Mouse (Mus musculus) liver, postnatal 0 days (tissue): ENCODE data around the gene Rapgef2. TPM values are rescaled to one million over a fixed set of nuclear protein-coding genes. Genes with fewer than 3 reads are reported as not detected.

Source experiments
- ATAC-seq: fragments of 200-750 bp; cut with Nextera tagmentation; 2 replicates; pipeline ENCODE4 v1.8.0; 2017; ENCODE audit warnings: mild to moderate bottlenecking, moderate library complexity
- DNase-seq: peaks from one replicate; pipeline ENCODE4 v3.0.0-alpha.2; 2016
- H3K27ac ChIP-seq: fragments of 300-500 bp; sonication (generic); 2 replicates; pipeline ENCODE4 v1.5.1; 2014; ENCODE audit warnings: antibody characterized with exemption, moderate library complexity, mild to moderate bottlenecking, low read depth
- H3K27me3 ChIP-seq: fragments of 300-500 bp; sonication (generic); 2 replicates; pipeline ENCODE4 v1.6.1; 2014; ENCODE audit warnings: low read length, control low read depth, mixed read lengths; ENCODE audit not compliant: insufficient read depth
- H3K36me3 ChIP-seq: fragments of 300-500 bp; sonication (generic); replicated peaks from 2 replicates; pipeline ENCODE4 v1.6.1; 2014; ENCODE audit warnings: mild to moderate bottlenecking, control low read depth, low read length, moderate library complexity, mixed read lengths; ENCODE audit not compliant: insufficient read depth
- H3K4me1 ChIP-seq: fragments of 300-500 bp; sonication (generic); 2 replicates; pipeline ENCODE4 v1.6.1; 2014; ENCODE audit warnings: antibody characterized with exemption, mild to moderate bottlenecking, control low read depth; ENCODE audit not compliant: insufficient read depth
- H3K4me2 ChIP-seq: fragments of 300-500 bp; sonication (generic); 2 replicates; pipeline ENCODE4 v1.6.1; 2014; ENCODE audit warnings: low read depth, mild to moderate bottlenecking, low read length, moderate library complexity, mixed read lengths
- H3K4me3 ChIP-seq: fragments of 300-500 bp; sonication (generic); 2 replicates; pipeline ENCODE4 v1.5.1; 2014; ENCODE audit warnings: low read depth, low read length
- H3K9ac ChIP-seq: fragments of 300-500 bp; sonication (generic); replicated peaks from 2 replicates; pipeline ENCODE4 v1.6.1; 2014; ENCODE audit warnings: mild to moderate bottlenecking, moderate library complexity
- H3K9me3 ChIP-seq: fragments of 300-500 bp; sonication (generic); 2 replicates; pipeline ENCODE4 v1.6.1; 2016; ENCODE audit warnings: mild to moderate bottlenecking, control low read depth, low read length, mixed read lengths
- CTCF ChIP-seq: sonication (generic); IDR thresholded peaks from 2 replicates; pipeline ENCODE4 v1.5.1; 2016; ENCODE audit warnings: antibody characterized with exemption, low read depth
- EP300 ChIP-seq: IDR thresholded peaks from 2 replicates; pipeline ENCODE4 v1.6.1; 2016; ENCODE audit warnings: antibody characterized with exemption, low read depth, mild to moderate bottlenecking
- WGBS: fragments of 180-500 bp; shearing (Covaris S2); extraction: QIAGEN DNeasy Blood & Tissue Kit; methylation state at CpG from one replicate; pipeline ENCODE4 v1.1.7; 2014; ENCODE audit not compliant: insufficient replicate concordance; 5-methylcytosine and 5-hydroxymethylcytosine counted together
- polyA plus RNA-seq: library from polyadenylated mRNA; unstranded; fragments of >200 nt; fragmentation: Nextera tagmentation; extraction: Ambion mirVana; gene quantifications from 2 replicates; pipeline ENCODE4 v1.2.1, GENCODE M21; 2015

Rapgef2 gene
- polyA plus RNA-seq, 1 experiment from 2014 or later = 1.8 TPM

DNA sequence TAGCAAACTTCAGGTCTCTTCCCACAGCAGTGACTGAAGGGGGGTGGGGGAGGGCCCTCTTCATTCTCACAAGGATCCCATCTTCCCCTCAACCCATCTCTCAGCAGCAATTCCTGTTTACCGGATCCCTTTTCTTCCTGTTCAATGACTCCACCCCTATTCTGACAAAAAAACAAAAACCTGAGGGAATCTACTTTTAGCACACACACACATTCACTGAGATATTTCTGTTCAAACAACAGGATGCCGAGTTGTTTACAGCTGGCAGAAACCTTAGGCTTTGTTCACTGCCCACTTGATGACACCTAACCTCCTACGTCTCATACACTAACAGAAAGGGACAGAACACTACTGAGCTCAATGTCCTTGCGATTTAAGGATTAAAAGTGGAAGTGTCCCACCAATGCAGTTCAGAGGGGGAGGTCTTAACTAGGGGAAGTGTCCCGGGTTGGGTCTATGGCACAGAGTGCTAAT is 33.4 kb downstream of the Rapgef2 start:
- Histone ChIP-seq H3K27me3 (no peaks in the 10 kb centered on the region), H3K27ac (peak overlapping the region; percentile 44; the same call in 1 of the 2 replicates), H3K4me1 (peaks cover 14% of the 10 kb centered on the region), H3K4me3 (no peak overlapping the region), H3K9ac (no peak overlapping the region), H3K4me2 (peak overlapping the region; percentile 34), H3K9me3 (no peaks in the 10 kb centered on the region), H3K36me3 (no peaks in the 10 kb centered on the region)
- WGBS = 18% methylated on average over 5 of the region's 5 CpGs
- TF ChIP-seq CTCF (no peak), EP300 (no peak)
- DNase-seq = no peak
- peak; percentile 55 for ATAC-seq

DNA sequence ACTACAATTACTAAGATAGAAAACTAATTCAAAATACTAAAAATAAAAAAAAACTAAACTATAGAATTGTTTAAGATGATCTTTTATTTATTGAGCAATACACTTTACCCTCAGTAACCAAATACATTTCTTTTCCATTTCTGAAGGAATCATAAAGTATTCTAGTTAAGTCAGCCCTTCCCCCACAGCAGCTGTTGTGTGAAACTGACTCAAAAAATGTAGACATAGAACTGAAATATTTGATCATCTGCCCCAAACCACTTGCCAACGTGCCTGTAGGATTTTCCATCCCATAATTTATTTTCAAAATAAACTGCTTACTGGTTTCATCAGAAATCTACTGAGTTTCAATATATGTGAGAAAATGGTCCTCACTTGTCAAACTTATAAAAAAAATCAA is 36.4 kb downstream of the Rapgef2 start:
- TF ChIP-seq EP300 (no peak), CTCF (no peak)
- Histone ChIP-seq H3K4me3 (no peak overlapping the region), H3K9ac (no peak overlapping the region), H3K9me3 (no peaks in the 10 kb centered on the region), H3K4me2 (no peak overlapping the region), H3K36me3 (no peaks in the 10 kb centered on the region), H3K4me1 (peaks cover 20% of the 10 kb centered on the region), H3K27me3 (no peaks in the 10 kb centered on the region), H3K27ac (no peak overlapping the region)
- WGBS = 62% methylated on average over 1 of the region's 1 CpGs
- DNase-seq (no peak), ATAC-seq (no peak)

DNA sequence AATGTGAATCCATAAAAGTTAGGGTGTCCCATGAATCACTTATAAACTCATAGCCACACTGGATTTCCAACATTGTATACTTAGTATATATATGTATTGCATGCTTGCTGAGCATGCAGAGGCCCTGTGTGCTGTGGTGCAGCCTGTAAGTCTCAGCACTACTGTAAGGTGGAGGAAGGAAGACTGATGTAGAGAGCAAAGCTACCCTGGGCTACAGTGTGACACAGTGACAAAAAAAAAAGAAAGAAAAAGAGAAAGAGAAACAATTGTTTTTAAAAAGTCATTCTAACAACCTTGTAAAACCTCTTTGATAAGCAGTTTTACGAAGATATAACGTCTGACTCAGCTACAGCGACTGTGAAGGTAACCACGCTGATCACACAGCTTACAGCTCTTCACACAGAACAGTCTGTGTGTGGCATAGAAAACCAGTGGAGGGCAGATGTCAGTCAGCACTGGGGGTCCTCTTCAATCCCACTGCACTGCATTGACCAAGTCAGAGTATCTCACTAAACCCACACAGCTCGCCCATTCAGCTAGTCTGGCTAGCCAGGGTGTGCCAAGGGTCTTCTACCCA is 37.6 kb downstream of the Rapgef2 start:
- WGBS = 61% methylated on average over 5 of the region's 5 CpGs
- Histone ChIP-seq H3K27ac (no peak overlapping the region), H3K9me3 (no peaks in the 10 kb centered on the region), H3K4me2 (no peak overlapping the region), H3K36me3 (no peaks in the 10 kb centered on the region), H3K4me1 (peaks cover 16% of the 10 kb centered on the region), H3K4me3 (no peak overlapping the region), H3K27me3 (no peaks in the 10 kb centered on the region), H3K9ac (no peak overlapping the region)
- ATAC-seq = no peak
- DNase-seq = no peak
- TF ChIP-seq EP300 (no peak), CTCF (no peak)

DNA sequence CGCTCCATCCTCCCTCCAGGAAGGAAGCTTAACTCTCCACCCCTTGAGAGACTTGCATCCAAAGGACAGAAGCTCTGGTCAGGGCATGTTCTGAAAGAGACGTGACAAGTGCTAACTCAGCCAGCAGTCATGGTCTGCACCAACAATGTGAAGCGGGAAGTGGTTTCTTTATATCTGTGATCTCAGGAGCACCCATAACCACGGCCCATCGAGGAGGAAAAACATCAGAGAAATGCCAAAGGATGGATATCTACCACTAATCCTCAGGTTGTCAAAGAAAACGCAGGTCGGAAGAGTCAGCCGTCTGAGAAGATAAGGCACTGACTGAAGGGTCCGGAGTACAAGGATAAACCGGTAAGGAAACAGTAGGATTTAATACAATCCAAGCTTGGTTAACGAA is 38.1 kb downstream of the Rapgef2 start:
- no peak for TF ChIP-seq EP300
- no peak for TF ChIP-seq CTCF
- DNase-seq (no peak), ATAC-seq (no peak)
- H3K27ac ChIP-seq = no peak overlapping the region
- H3K4me2 ChIP-seq = no peak overlapping the region
- no peak overlapping the region for H3K9ac ChIP-seq
- WGBS = 36% methylated on average over 11 of the region's 11 CpGs
- H3K4me1 ChIP-seq = peaks cover 12% of the 10 kb centered on the region
- no peak overlapping the region for H3K4me3 ChIP-seq
- no peaks in the 10 kb centered on the region for H3K9me3 ChIP-seq
- H3K27me3 ChIP-seq = no peaks in the 10 kb centered on the region
- no peaks in the 10 kb centered on the region for H3K36me3 ChIP-seq

DNA sequence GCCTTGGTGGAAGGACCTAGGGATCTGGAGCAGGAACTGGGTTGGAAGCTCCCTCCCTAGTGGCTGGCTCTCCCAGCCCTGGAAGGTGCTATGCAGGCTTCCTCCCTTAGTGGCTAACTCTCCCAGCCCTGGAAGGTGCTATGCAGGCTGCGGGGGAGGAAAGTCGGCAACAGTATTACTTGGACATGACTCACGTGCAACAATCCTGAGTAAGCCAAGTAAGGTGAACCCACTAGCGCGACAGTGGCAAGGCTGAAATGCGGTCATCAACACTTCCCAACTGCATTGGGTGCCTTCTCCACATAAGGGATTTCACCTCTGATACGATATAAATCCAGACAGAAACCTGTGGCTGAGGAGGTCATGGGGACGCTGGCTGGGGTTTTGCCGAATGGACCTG is 42.0 kb downstream of the Rapgef2 start:
- 68% methylated on average over 9 of the region's 9 CpGs for WGBS
- ATAC-seq (no peak), DNase-seq (no peak)

DNA sequence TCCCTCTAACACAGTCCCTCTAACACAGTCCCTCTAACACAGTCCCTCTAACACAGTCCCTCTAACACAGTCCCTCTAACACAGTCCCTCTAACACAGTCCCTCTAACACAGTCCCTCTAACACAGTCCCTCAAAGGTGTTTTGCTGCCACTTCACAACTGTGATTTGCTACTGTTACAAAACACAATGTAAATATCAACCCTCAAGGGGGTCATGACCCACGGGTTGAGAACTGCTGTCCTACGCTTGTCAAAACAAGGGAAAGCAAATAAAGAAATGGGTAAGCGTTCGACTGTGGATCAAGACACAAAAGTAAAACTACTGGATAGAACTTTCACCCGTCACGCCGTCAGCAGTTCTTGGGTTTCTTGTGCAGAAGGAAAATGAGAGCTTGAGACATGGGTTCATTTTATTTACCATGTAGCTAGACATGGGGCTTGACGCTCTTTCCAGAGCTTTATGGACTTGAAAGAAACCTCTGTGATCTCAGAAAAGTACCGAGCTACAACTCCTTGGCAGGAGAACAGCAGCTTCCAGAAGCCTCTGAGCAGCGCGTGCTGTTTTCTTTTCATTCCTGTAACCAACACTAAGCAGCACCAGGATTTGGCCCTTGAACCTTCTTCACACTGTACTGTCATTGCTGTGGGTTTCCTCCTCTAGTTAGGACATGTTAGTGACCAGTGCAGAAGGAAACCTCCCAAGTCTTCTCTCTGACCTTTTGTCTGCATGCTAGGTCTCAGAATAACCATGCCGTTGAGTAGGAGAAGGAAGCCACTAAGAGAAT is 43.2 kb downstream of the Rapgef2 start:
- H3K4me1 ChIP-seq = peaks cover 26% of the 10 kb centered on the region
- no peak for TF ChIP-seq EP300
- 60% methylated on average over 12 of the region's 12 CpGs for WGBS
- peak overlapping the region; percentile 89 for H3K27ac ChIP-seq
- H3K27me3 ChIP-seq = no peaks in the 10 kb centered on the region
- H3K36me3 ChIP-seq = no peaks in the 10 kb centered on the region
- H3K4me3 ChIP-seq = no peak overlapping the region
- H3K4me2 ChIP-seq = peak overlapping the region; percentile 24; the same call in 1 of the 2 replicates
- DNase-seq (no peak), ATAC-seq (peak; percentile 89)
- H3K9me3 ChIP-seq = no peaks in the 10 kb centered on the region
- no peak overlapping the region; the same call in 1 of the 2 replicates for H3K9ac ChIP-seq

More for the DNA sequence above, 42.0 kb downstream of the Rapgef2 start:
- Histone ChIP-seq H3K4me3 (no peak overlapping the region), H3K27ac (no peak overlapping the region), H3K27me3 (no peaks in the 10 kb centered on the region), H3K9ac (no peak overlapping the region), H3K9me3 (no peaks in the 10 kb centered on the region), H3K36me3 (no peaks in the 10 kb centered on the region), H3K4me2 (no peak overlapping the region), H3K4me1 (peaks cover 18% of the 10 kb centered on the region; the same call in 1 of the 2 replicates)
- no peak for TF ChIP-seq EP300
- TF ChIP-seq CTCF = no peak
